8 mouse cellular contexts compared by ENCODE assay signal in genomic region chr5:30232271-30232971, GRCm38 (mm10). TPM values are rescaled to one million over a fixed set of nuclear protein-coding genes. Genes with fewer than 3 reads are reported as not detected.
A peak's percentile ranks its signal among the peaks of the same experiment; 100 is the strongest.
DNase-seq lines count a peak whose midpoint lies in the region; ATAC-seq and TF ChIP-seq lines count a peak whose summit lies in the region.

Selenoi (plus strand) TSS chr5:30232581.

- H3K9me3 ChIP-seq in heart, embryonic 12.5 days (replicated peaks) = no peaks in the 10 kb centered on the region
- no peaks in the 10 kb centered on the region for H3K9me3 ChIP-seq in kidney, postnatal 0 days (replicated peaks; ENCODE audit: low read length)
- no peaks in the 10 kb centered on the region for H3K9me3 ChIP-seq in liver, embryonic 11.5 days (ENCODE audit: control insufficient read depth, low read length)
- H3K9me3 ChIP-seq in stomach, embryonic 14.5 days (ENCODE audit: control insufficient read depth, low read depth, low read length) = no peaks in the 10 kb centered on the region

- 3% methylated on average over 62 of the region's 71 CpGs for WGBS in heart, embryonic 12.5 days
- 1% methylated on average over 71 of the region's 71 CpGs for WGBS in kidney, postnatal 0 days
- WGBS in liver, embryonic 11.5 days = 5% methylated on average over 70 of the region's 71 CpGs
- WGBS in stomach, embryonic 14.5 days = 1% methylated on average over 71 of the region's 71 CpGs

- H3K36me3 ChIP-seq in heart, embryonic 12.5 days = peaks cover 10% of the 10 kb centered on the region
- H3K36me3 ChIP-seq in kidney, postnatal 0 days (ENCODE audit: insufficient read depth, low read length) = no peaks in the 10 kb centered on the region
- peaks cover 2% of the 10 kb centered on the region; the same call in 1 of the 2 replicates for H3K36me3 ChIP-seq in liver, embryonic 11.5 days (ENCODE audit: control insufficient read depth, insufficient read depth, low read length)
- no peaks in the 10 kb centered on the region for H3K36me3 ChIP-seq in stomach, embryonic 14.5 days (ENCODE audit: control insufficient read depth, insufficient read depth, low read length)

- peaks cover 20% of the 10 kb centered on the region for H3K4me1 ChIP-seq in heart, embryonic 12.5 days (replicated peaks)
- peaks cover 11% of the 10 kb centered on the region; the same call in 1 of the 2 replicates for H3K4me1 ChIP-seq in kidney, postnatal 0 days (replicated peaks; ENCODE audit: insufficient read depth, low read length)
- H3K4me1 ChIP-seq in liver, embryonic 11.5 days (replicated peaks; ENCODE audit: control insufficient read depth, insufficient read depth, low read length) = peaks cover 22% of the 10 kb centered on the region
- H3K4me1 ChIP-seq in stomach, embryonic 14.5 days (ENCODE audit: control insufficient read depth, insufficient read depth, low read length) = peaks cover 10% of the 10 kb centered on the region; the same call in 1 of the 2 replicates

- TF ChIP-seq CTCF in kidney, postnatal 0 days (IDR thresholded peaks at IDR 0.05; ENCODE audit: low read depth) = no peak

- DNase-seq in CD4-positive helper T cell, adult 2 months (ENCODE audit: low read depth, low spot score) = peak; percentile 99
- DNase-seq in brain, embryonic 18.5 days (ENCODE audit: low read depth, low spot score) = peak; percentile 97
- peak; percentile 98 for DNase-seq in kidney, postnatal 0 days (ENCODE audit: low spot score)
- peak; percentile 96 for DNase-seq in liver, embryonic 11.5 days (ENCODE audit: low spot score)
- DNase-seq in naive thymus-derived CD4-positive, alpha-beta T cell, adult 2 months (ENCODE audit: low read depth) = peak; percentile 98

- H3K27me3 ChIP-seq in heart, embryonic 12.5 days (replicated peaks) = no peaks in the 10 kb centered on the region
- no peaks in the 10 kb centered on the region for H3K27me3 ChIP-seq in kidney, postnatal 0 days (ENCODE audit: insufficient read depth, low read length)
- H3K27me3 ChIP-seq in liver, embryonic 11.5 days (replicated peaks; ENCODE audit: control insufficient read depth, insufficient read depth, low read length) = no peaks in the 10 kb centered on the region
- no peaks in the 10 kb centered on the region for H3K27me3 ChIP-seq in stomach, embryonic 14.5 days (ENCODE audit: control insufficient read depth, insufficient read depth, low read length)

- H3K4me2 ChIP-seq in heart, embryonic 12.5 days = peak within 1 kb of the TSS; percentile 77
- H3K4me2 ChIP-seq in kidney, postnatal 0 days (ENCODE audit: low read length) = peak within 1 kb of the TSS; percentile 89
- H3K4me2 ChIP-seq in liver, embryonic 11.5 days = peak within 1 kb of the TSS; percentile 88
- peak within 1 kb of the TSS; percentile 84 for H3K4me2 ChIP-seq in stomach, embryonic 14.5 days (replicated peaks; ENCODE audit: low read depth, low read length)

- peak; percentile 97 for ATAC-seq in erythroid progenitor cell, adult 5-6 weeks (replicated peaks; ENCODE audit: low FRiP score, poor library complexity, severe bottlenecking)
- ATAC-seq in heart, embryonic 12.5 days (ENCODE audit: insufficient number of reproducible peaks, low FRiP score) = peak; percentile 100
- ATAC-seq in kidney, postnatal 0 days (replicated peaks; ENCODE audit: low FRiP score, low read depth) = peak; percentile 100
- ATAC-seq in liver, embryonic 11.5 days (replicated peaks; ENCODE audit: low FRiP score) = peak; percentile 99
- peak; percentile 99 for ATAC-seq in stomach, embryonic 14.5 days (ENCODE audit: insufficient number of reproducible peaks, insufficient read depth, low FRiP score, low read depth)

- peak within 1 kb of the TSS; percentile 86 for H3K9ac ChIP-seq in heart, embryonic 12.5 days
- peak within 1 kb of the TSS; percentile 72 for H3K9ac ChIP-seq in kidney, postnatal 0 days (ENCODE audit: low read depth, low read length)
- H3K9ac ChIP-seq in liver, embryonic 11.5 days (ENCODE audit: low read depth, low read length) = peak within 1 kb of the TSS; percentile 72
- peak within 1 kb of the TSS; percentile 76 for H3K9ac ChIP-seq in stomach, embryonic 14.5 days (replicated peaks; ENCODE audit: low read depth, low read length)

- peak within 1 kb of the TSS; percentile 93 for H3K27ac ChIP-seq in heart, embryonic 12.5 days (ENCODE audit: poor library complexity, severe bottlenecking)
- peak within 1 kb of the TSS; percentile 82 for H3K27ac ChIP-seq in kidney, postnatal 0 days
- H3K27ac ChIP-seq in liver, embryonic 11.5 days (ENCODE audit: low read depth, low read length) = peak within 1 kb of the TSS; percentile 81
- H3K27ac ChIP-seq in stomach, embryonic 14.5 days (ENCODE audit: low read length) = peak within 1 kb of the TSS; percentile 69

- H3K4me3 ChIP-seq in heart, embryonic 12.5 days = peak within 1 kb of the TSS; percentile 82
- peak within 1 kb of the TSS; percentile 69 for H3K4me3 ChIP-seq in kidney, postnatal 0 days (replicated peaks; ENCODE audit: low read depth, low read length)
- peak within 1 kb of the TSS; percentile 74 for H3K4me3 ChIP-seq in liver, embryonic 11.5 days (ENCODE audit: low read depth, low read length)
- H3K4me3 ChIP-seq in stomach, embryonic 14.5 days (ENCODE audit: low read depth, low read length) = peak within 1 kb of the TSS; percentile 86

RNA-seq across cellular contexts. Expression of gene Selenoi, which starts in this region (rescaled TPM):
- 11.3 and 18.7 TPM in 2 replicates for total RNA-seq in erythroid progenitor cell, adult 5-6 weeks (2015; ENCODE audit: low replicate concordance)
- 16.9 and 46.8 TPM in 2 replicates for total RNA-seq in erythroid progenitor cell, adult 5-6 weeks (2017; ENCODE audit: low replicate concordance)
- 20.8 and 21.4 TPM in 2 replicates for polyA plus RNA-seq in heart, embryonic 12.5 days (2016; fragmentation: Nextera tagmentation; extraction: Ambion mirVana)
- polyA plus RNA-seq in kidney, postnatal 0 days (2015; fragmentation: Nextera tagmentation; extraction: Ambion mirVana) = 9.2 and 9.7 TPM in 2 replicates
- 28.2 and 31.3 TPM in 2 replicates for polyA plus RNA-seq in liver, embryonic 11.5 days (2014; fragmentation: Nextera tagmentation; extraction: Ambion mirVana)
- polyA plus RNA-seq in stomach, embryonic 14.5 days (2014; fragmentation: Nextera tagmentation; extraction: Ambion mirVana) = 23.9 and 24.4 TPM in 2 replicates

Comparison
In these comparisons a context has a peak if more than half of its experiments do, and no peak if none do; other contexts are left out.
1. Peak in every context shown above with its lines: DNase-seq, ATAC-seq, H3K4me3 ChIP-seq and H3K27ac ChIP-seq.